Mouse (Mus musculus): ENCODE results near the gene Lrp6. TPM values are rescaled to one million over a fixed set of nuclear protein-coding genes. Genes with fewer than 3 reads are reported as not detected.

The Lrp6 gene
- polyA plus RNA-seq, 1 experiment = 17.1 TPM

GRCm38 (mm10) chr6:134466671-134467229 is 100.0 kb downstream of the Lrp6 start:
- Histone ChIP-seq H3K4me1 (ENCODE audit: control insufficient read depth, insufficient read depth, low read length) (no peaks in the 10 kb centered on the region; the same call in 1 of the 2 replicates), H3K4me3 (replicated peaks; ENCODE audit: control insufficient read depth, low read depth, low read length) (no peak overlapping the region), H3K27ac (ENCODE audit: control insufficient read depth, insufficient read depth, low read depth, low read length, poor library complexity) (no peak overlapping the region)
- TF ChIP-seq CTCF (IDR thresholded peaks at IDR 0.05; ENCODE audit: control insufficient read depth, insufficient read depth, low read length) (no peak), POLR2A (IDR thresholded peaks at IDR 0.05; ENCODE audit: borderline replicate concordance, control insufficient read depth, low read depth, low read length) (no peak)
- WGBS = 88% methylated on average over 10 of the region's 10 CpGs

- WGBS = 64% methylated on average over 6 of the region's 6 CpGs
- Histone ChIP-seq H3K4me1 (ENCODE audit: control insufficient read depth, insufficient read depth, low read length) (no peaks in the 10 kb centered on the region), H3K27ac (ENCODE audit: control insufficient read depth, insufficient read depth, low read depth, low read length, poor library complexity) (no peak overlapping the region), H3K4me3 (replicated peaks; ENCODE audit: control insufficient read depth, low read depth, low read length) (no peak overlapping the region)
- TF ChIP-seq CTCF (IDR thresholded peaks at IDR 0.05; ENCODE audit: control insufficient read depth, insufficient read depth, low read length) (no peak), POLR2A (IDR thresholded peaks at IDR 0.05; ENCODE audit: borderline replicate concordance, control insufficient read depth, low read depth, low read length) (no peak)
These were observed 105.6 kb downstream of the Lrp6 start for GRCm38 (mm10) chr6:134461175-134461574.

GRCm38 (mm10) chr6:134458376-134458775 is 108.4 kb downstream of the Lrp6 start:
- no peak overlapping the region for H3K4me3 ChIP-seq (replicated peaks; ENCODE audit: control insufficient read depth, low read depth, low read length)
- H3K27ac ChIP-seq (ENCODE audit: control insufficient read depth, insufficient read depth, low read depth, low read length, poor library complexity) = no peak overlapping the region
- TF ChIP-seq CTCF (IDR thresholded peaks at IDR 0.05; ENCODE audit: control insufficient read depth, insufficient read depth, low read length) = no peak
- no peak for TF ChIP-seq POLR2A (IDR thresholded peaks at IDR 0.05; ENCODE audit: borderline replicate concordance, control insufficient read depth, low read depth, low read length)
- no peaks in the 10 kb centered on the region for H3K4me1 ChIP-seq (ENCODE audit: control insufficient read depth, insufficient read depth, low read length)
- WGBS = 88% methylated on average over 1 of the region's 1 CpGs

GRCm38 (mm10) chr6:134454093-134454492 is 112.7 kb downstream of the Lrp6 start:
- TF ChIP-seq POLR2A (IDR thresholded peaks at IDR 0.05; ENCODE audit: borderline replicate concordance, control insufficient read depth, low read depth, low read length) (no peak), CTCF (IDR thresholded peaks at IDR 0.05; ENCODE audit: control insufficient read depth, insufficient read depth, low read length) (peak; percentile 26; the same call in 1 of the 2 replicates)

GRCm38 (mm10) chr6:134450661-134451119 is 116.1 kb downstream of the Lrp6 start:
- 83% methylated on average over 14 of the region's 14 CpGs for WGBS
- TF ChIP-seq CTCF (IDR thresholded peaks at IDR 0.05; ENCODE audit: control insufficient read depth, insufficient read depth, low read length) = no peak
- TF ChIP-seq POLR2A (IDR thresholded peaks at IDR 0.05; ENCODE audit: borderline replicate concordance, control insufficient read depth, low read depth, low read length) = no peak

More at GRCm38 (mm10) chr6:134454093-134454492, 112.7 kb downstream of the Lrp6 start:
- Histone ChIP-seq H3K27ac (ENCODE audit: control insufficient read depth, insufficient read depth, low read depth, low read length, poor library complexity) (no peak overlapping the region), H3K4me1 (ENCODE audit: control insufficient read depth, insufficient read depth, low read length) (no peaks in the 10 kb centered on the region), H3K4me3 (replicated peaks; ENCODE audit: control insufficient read depth, low read depth, low read length) (no peak overlapping the region)
- WGBS = 84% methylated on average over 1 of the region's 1 CpGs

GRCm38 (mm10) chr6:134449958-134450357 is 116.8 kb downstream of the Lrp6 start:
- Histone ChIP-seq H3K4me1 (ENCODE audit: control insufficient read depth, insufficient read depth, low read length) (no peaks in the 10 kb centered on the region), H3K4me3 (replicated peaks; ENCODE audit: control insufficient read depth, low read depth, low read length) (no peak overlapping the region), H3K27ac (ENCODE audit: control insufficient read depth, insufficient read depth, low read depth, low read length, poor library complexity) (no peak overlapping the region)
- WGBS = 84% methylated on average over 11 of the region's 11 CpGs
- no peak for TF ChIP-seq POLR2A (IDR thresholded peaks at IDR 0.05; ENCODE audit: borderline replicate concordance, control insufficient read depth, low read depth, low read length)
- TF ChIP-seq CTCF (IDR thresholded peaks at IDR 0.05; ENCODE audit: control insufficient read depth, insufficient read depth, low read length) = no peak

More at GRCm38 (mm10) chr6:134450661-134451119, 116.1 kb downstream of the Lrp6 start:
- Histone ChIP-seq H3K4me3 (replicated peaks; ENCODE audit: control insufficient read depth, low read depth, low read length) (no peak overlapping the region), H3K4me1 (ENCODE audit: control insufficient read depth, insufficient read depth, low read length) (no peaks in the 10 kb centered on the region), H3K27ac (ENCODE audit: control insufficient read depth, insufficient read depth, low read depth, low read length, poor library complexity) (no peak overlapping the region)

- TF ChIP-seq CTCF (IDR thresholded peaks at IDR 0.05; ENCODE audit: control insufficient read depth, insufficient read depth, low read length) (no peak), POLR2A (IDR thresholded peaks at IDR 0.05; ENCODE audit: borderline replicate concordance, control insufficient read depth, low read depth, low read length) (no peak)
- 88% methylated on average over 12 of the region's 12 CpGs for WGBS
- no peak overlapping the region for H3K27ac ChIP-seq (ENCODE audit: control insufficient read depth, insufficient read depth, low read depth, low read length, poor library complexity)
These were observed 118.3 kb downstream of the Lrp6 start for GRCm38 (mm10) chr6:134448451-134448850.

GRCm38 (mm10) chr6:134443925-134444324 is 122.8 kb downstream of the Lrp6 start:
- 89% methylated on average over 5 of the region's 5 CpGs for WGBS
- no peak overlapping the region for H3K27ac ChIP-seq (ENCODE audit: control insufficient read depth, insufficient read depth, low read depth, low read length, poor library complexity)
- no peak overlapping the region for H3K4me3 ChIP-seq (replicated peaks; ENCODE audit: control insufficient read depth, low read depth, low read length)
- no peaks in the 10 kb centered on the region for H3K4me1 ChIP-seq (ENCODE audit: control insufficient read depth, insufficient read depth, low read length)
- TF ChIP-seq POLR2A (IDR thresholded peaks at IDR 0.05; ENCODE audit: borderline replicate concordance, control insufficient read depth, low read depth, low read length) (no peak), CTCF (IDR thresholded peaks at IDR 0.05; ENCODE audit: control insufficient read depth, insufficient read depth, low read length) (no peak)

More at GRCm38 (mm10) chr6:134448451-134448850, 118.3 kb downstream of the Lrp6 start:
- Histone ChIP-seq H3K4me3 (replicated peaks; ENCODE audit: control insufficient read depth, low read depth, low read length) (no peak overlapping the region), H3K4me1 (ENCODE audit: control insufficient read depth, insufficient read depth, low read length) (no peaks in the 10 kb centered on the region)

Measured in bone marrow, adult 2 months (tissue).